Mouse (Mus musculus) kidney, postnatal 14 days (tissue): Measurements from ENCODE around the gene Vsnl1.

ENCODE experiments used
- DNase-seq: peaks from one replicate; pipeline ENCODE4 v3.0.0; 2022; ENCODE audit warnings: mixed read lengths

Gene Vsnl1

GRCm38 (mm10) chr12:11370056-11370455, 66.4 kb downstream of the Vsnl1 start:
- DNase-seq = no peak

DNA sequence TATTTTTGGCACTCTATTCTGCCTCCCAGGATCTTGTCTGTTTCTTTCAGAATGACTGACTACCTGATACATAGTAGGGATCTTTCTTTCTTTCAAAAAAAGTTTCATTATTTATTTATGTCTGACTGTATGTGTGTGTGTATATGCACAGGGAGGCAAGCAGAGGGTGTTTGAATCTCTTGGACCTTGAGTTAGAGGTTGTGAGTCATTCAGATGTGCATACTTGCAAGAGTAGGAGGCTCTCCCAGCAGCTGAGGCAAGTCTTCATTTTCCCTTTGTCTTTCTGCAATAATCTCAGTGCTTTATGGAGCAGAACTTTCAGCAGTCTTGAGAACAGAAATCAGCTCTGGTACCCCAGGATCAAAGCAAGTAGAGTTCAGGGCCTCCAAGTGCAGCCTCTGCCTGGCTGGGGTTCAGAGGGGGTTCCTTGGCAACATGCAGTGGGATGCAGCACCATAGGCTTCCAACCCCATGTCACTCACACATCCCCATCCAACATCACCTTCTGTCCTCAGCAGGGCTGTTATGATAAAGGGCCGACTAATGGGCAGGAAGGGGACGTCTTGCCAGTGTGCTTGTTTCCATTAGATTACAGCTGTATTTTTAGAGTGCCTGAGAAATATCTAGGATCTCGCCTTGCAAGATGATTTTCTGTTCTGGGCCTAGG, 69.2 kb downstream of the Vsnl1 start:
- DNase-seq = no peak

DNA sequence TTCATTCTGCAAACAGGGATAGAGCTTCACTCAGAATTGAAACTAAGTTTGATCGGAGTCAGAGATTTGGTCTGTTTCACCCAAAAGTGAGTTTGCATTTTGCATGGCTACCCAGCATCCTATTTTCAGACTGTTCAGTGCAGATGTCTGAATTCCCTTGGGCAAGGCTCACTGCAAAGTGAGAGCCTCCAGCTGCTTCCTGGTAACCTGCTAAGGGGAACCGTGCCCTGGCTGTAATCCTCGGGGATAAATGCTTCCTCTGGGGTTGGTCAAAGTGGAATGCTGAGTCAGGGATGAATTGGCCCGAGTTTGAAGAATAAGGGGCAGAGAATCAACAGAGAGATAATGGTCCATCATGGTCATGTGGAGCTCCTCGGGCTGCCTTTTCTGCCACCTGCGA, 71.5 kb downstream of the Vsnl1 start:
- no peak for DNase-seq

GRCm38 (mm10) chr12:11362435-11362834, 74.0 kb downstream of the Vsnl1 start:
- no peak for DNase-seq

GRCm38 (mm10) chr12:11350895-11351294, 85.5 kb downstream of the Vsnl1 start:
- DNase-seq = peak; percentile 78

DNA sequence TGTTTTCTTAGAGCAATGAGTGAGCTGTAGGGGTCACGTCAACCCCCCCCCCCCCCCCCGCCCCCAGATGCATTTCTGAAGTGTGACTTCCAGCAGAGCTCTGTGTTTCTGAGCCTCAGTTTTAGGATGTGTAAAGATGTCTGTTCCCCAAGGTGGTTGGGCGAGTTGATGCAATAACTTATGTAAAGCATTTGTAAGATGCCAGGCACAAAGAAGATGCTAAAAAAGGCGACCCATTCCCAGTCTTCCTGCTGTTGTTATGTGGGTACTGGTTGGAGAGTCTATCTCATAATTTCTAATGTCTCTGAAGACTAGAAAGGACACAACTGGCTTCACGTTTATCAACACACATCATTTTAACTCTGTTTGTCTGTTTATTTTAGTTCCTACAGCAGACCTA, 86.5 kb downstream of the Vsnl1 start:
- DNase-seq = no peak

GRCm38 (mm10) chr12:11348423-11348822, 88.0 kb downstream of the Vsnl1 start:
- no peak for DNase-seq

DNA sequence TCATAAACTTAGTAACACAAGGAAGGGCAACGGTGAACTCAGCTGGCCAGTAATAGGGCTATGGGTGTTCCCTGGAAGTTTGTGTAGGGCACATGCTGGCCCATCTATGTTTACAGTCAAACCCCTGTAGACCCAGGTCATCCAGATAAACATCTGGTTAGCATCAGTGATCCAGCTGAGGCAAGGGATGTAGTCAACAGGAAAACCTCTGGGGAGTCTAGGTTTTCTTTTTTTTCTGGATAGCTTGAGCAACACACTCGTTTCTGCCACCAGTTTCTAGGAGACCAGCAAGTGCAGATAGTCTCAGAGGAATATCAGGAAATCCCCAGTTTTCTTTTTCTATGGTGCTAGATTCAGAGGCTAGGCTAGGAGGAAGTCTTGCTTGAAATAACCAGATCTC, 90.5 kb downstream of the Vsnl1 start:
- DNase-seq = no peak

- no peak for DNase-seq
Observed at GRCm38 (mm10) chr12:11342020-11342600, 94.3 kb downstream of the Vsnl1 start.

GRCm38 (mm10) chr12:11338251-11338650, 98.2 kb downstream of the Vsnl1 start:
- no peak for DNase-seq

GRCm38 (mm10) chr12:11336845-11337244, 99.6 kb downstream of the Vsnl1 start:
- peak; percentile 69 for DNase-seq

DNA sequence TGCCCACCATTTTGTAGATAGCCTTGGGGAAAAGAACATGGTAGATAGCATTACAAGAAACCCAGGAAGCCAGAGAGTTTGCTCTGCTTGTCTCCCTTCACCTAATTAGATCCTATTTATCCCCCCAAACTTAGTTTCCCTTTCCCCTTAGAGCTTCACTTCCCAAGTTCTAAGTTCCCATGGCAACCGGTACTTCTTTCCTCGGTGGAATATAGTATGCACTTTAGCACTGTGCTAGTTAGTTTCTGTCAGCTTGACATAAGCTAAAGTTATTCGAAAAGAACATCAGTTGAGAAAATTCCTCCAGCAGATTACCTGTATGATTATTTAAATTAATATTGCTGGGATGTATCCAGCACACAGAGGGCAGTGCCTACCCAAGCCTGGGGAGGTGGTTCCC, 109.9 kb downstream of the Vsnl1 start:
- DNase-seq = no peak

DNA sequence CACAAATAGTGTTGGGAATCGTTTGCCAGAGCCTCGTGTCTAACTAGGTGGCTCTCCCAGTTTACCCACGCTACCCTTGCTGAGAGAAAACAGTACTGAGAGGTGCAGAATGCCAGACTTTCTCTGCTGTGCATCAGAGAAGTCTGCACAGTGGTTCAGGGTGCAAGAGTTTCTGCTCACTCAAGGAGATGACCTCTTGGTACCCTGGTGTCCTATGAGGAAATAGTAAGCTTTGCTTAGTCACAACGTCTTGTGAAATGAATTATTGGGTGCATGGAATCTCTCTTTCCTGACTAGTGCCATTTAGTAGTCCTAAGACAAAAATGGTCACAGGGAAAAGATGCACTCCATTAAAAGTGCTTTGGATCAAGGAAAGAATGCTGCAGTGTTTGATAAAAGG, 111.9 kb downstream of the Vsnl1 start:
- no peak for DNase-seq

- DNase-seq = peak; percentile 48
Observed at GRCm38 (mm10) chr12:11317671-11318070, 118.7 kb downstream of the Vsnl1 start.

DNA sequence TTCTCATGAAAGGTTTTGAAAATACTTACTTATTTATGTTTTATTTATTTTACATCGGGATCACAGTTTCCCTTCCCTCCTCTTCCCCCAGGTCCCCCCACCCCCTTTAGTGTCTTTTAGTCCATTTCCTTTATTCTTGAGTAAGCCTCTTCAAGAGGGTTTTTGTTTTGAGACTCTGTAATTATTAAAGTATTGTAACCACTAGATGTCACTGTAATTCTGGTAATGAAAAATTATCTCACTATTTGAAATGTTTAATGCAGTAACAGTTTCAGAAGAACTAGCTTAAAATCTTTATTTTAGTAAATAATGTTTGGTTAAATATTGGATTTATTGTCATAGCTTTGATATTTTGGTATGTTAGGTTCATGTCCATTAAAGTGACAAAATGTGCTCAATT, 122.6 kb downstream of the Vsnl1 start:
- DNase-seq = no peak

GRCm38 (mm10) chr12:11311106-11311505, 125.3 kb downstream of the Vsnl1 start:
- DNase-seq = no peak

GRCm38 (mm10) chr12:11306753-11307645, 129.4 kb downstream of the Vsnl1 start:
- peak; percentile 38 for DNase-seq

GRCm38 (mm10) chr12:11300858-11301257, 135.6 kb downstream of the Vsnl1 start:
- no peak for DNase-seq

DNA sequence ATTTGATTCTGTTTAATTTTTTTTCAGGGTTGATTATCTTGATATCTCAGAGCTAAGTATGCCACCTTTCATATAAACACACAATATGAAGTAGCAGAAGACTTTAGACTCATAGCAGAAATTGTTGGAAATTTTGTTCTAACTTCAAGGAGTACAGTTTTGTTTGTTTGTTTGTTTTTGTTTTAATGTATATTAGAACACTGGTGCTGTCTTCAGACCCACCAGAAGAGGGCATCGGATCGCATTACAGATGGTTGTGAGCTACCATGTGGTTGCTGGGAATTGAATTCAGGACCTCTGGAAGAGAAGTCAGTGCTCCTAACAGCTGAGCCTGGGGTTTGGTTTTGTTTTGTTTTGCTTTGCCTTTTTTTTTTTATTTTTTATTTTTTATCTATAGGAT, 150.0 kb downstream of the Vsnl1 start:
- DNase-seq = no peak

- DNase-seq = no peak
Observed at GRCm38 (mm10) chr12:11281584-11281983, 154.8 kb downstream of the Vsnl1 start.

DNA sequence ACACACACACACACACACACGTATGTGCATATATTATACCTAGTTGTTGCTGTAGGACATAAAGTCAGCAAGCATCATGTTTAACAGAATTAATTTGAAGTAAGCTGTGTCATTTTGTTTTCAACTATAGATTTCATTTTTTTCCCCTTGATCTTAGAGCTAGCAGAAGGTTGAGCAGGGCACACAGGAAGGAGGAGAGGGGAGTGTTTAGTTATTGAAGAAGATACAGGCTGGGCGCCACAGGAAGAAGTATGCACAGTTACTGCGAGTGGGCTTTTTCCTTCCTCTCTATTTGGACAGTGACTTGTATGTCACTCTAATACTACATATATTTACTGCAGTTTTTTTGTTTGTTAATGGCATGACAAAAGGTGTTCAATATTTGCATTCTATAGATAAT, 156.5 kb downstream of the Vsnl1 start:
- DNase-seq = no peak

- DNase-seq = no peak
Observed at GRCm38 (mm10) chr12:11277207-11277606, 159.2 kb downstream of the Vsnl1 start.

- DNase-seq = no peak
Observed at GRCm38 (mm10) chr12:11276632-11277031, 159.8 kb downstream of the Vsnl1 start.
